Mouse (Mus musculus) cerebellum, adult 2 months (tissue): ENCODE data around the gene Myo7a. TPM values are rescaled to one million over a fixed set of nuclear protein-coding genes. Genes with fewer than 3 reads are reported as not detected.

Experiments
- DNase-seq, 2 experiments: peaks; one replicate each; pipeline ENCODE4 v3.0.0; 2021
- H3K27ac ChIP-seq: fragments of 200-500 bp; 2 replicates; pipeline ENCODE4 v1.5.1; 2012; ENCODE audit warnings: low read length, control low read depth, inconsistent platforms; ENCODE audit not compliant: insufficient read depth
- H3K27me3 ChIP-seq: fragments of 200-500 bp; 2 replicates; pipeline ENCODE4 v1.6.1; 2012; ENCODE audit warnings: inconsistent platforms, mild to moderate bottlenecking, low read length, moderate library complexity; ENCODE audit not compliant: control insufficient read depth, insufficient read depth
- H3K4me1 ChIP-seq: fragments of 200-500 bp; 2 replicates; pipeline ENCODE4 v1.6.1; 2011; ENCODE audit warnings: low read length; ENCODE audit not compliant: control insufficient read depth, insufficient read depth
- H3K4me3 ChIP-seq: fragments of 200-500 bp; replicated peaks from 2 replicates; pipeline ENCODE3; 2011; ENCODE audit warnings: mild to moderate bottlenecking, low read depth, low read length, control low read depth; ENCODE audit not compliant: insufficient read depth
- CTCF ChIP-seq: fragments of 200-500 bp; IDR thresholded peaks from 2 replicates; pipeline ENCODE4 v1.5.1; 2011; ENCODE audit warnings: low read depth, mild to moderate bottlenecking, control low read depth, low read length, moderate library complexity, borderline replicate concordance; ENCODE audit not compliant: insufficient read depth
- POLR2A ChIP-seq: fragments of 200-500 bp; IDR thresholded peaks from 2 replicates; pipeline ENCODE4 v1.6.1; 2011; ENCODE audit warnings: low read length, control low read depth, borderline replicate concordance; ENCODE audit not compliant: insufficient read depth
- WGBS: fragments of 180-500 bp; shearing (Covaris S2); methylation state at CpG from one replicate; pipeline ENCODE4 v1.1.7; 2018; 5-methylcytosine and 5-hydroxymethylcytosine counted together
- polyA plus RNA-seq: library from polyadenylated mRNA; depleted of rRNA; stranded (reverse); fragments of >200 nt; gene quantifications from 2 replicates; pipeline ENCODE4 v1.2.3, GENCODE M21; 2012

Gene Myo7a
- polyA plus RNA-seq, 1 experiment: 19.2 TPM

DNA sequence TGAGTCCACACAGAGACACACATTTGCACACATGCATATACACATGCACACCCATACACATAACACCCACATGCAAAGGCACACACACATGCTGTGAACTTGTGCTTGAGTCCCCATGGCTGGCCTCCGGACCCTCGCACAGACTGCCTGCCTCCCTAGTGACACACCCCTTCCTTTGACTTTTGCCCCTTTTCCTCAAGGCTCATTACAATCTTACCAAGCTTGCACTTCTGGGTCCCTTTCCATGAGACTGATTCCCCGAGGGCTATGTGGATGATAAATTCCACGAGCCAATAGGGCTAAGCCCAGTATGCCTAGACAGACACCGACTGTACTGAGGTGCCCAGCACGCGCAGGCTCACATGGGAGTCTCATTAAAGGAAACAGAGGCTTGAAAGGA is 13.1 kb downstream of the Myo7a start:
- 88% methylated on average over 7 of the region's 7 CpGs for WGBS
- DNase-seq: no peak
- Histone ChIP-seq H3K27ac (no peak overlapping the region), H3K4me3 (no peak overlapping the region), H3K27me3 (no peaks in the 10 kb centered on the region), H3K4me1 (peaks cover 46% of the 10 kb centered on the region)
- TF ChIP-seq POLR2A (no peak), CTCF (no peak)

DNA sequence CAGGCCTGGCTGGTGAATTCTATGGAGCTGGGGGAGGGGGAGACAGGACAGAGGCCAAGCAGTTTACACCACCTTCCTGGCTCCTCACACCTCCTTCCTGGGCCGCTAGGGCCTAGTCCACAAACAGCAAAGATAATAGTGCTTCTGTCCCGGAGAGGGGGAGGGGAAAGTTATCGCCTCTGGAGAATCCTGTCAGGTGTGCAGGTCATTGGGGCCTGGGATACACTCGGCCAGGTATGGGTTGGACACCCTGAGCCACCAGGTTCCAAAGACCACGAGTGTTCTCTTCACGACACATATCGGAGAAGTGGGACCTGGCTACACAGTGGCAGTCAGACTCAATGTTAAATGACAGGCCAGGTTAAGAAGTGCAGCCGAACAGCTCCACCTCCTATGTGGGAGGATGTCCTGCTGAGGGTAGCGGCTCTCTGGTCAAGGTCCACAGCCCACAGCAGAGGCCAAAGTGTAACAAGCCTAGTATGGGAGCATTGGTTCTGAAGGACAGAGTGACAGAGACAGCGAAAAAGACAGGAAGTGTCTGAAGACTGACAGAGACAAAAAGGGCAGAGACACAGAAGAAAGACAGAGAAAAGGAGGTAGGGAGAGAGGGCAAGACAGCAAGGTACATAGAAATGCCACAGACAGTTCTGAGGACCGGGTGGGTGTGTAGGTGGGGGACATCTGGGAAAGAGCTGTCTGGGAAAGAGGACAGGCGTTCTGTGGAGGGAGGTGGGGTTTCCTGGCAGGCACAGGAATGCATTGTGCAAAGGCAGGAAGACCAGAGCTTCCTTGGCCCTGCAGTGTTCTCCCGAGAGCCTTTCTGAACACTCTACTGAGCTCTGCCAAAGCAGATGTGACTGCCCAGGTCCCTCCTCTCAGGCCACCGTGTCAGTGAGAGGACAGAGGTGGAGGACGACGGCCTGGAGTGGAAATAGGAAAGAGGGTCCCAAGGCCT is 14.6 kb downstream of the Myo7a start:
- no peaks in the 10 kb centered on the region for H3K27me3 ChIP-seq
- no peak overlapping the region for H3K4me3 ChIP-seq
- 67% methylated on average over 16 of the region's 16 CpGs for WGBS
- no peak overlapping the region for H3K27ac ChIP-seq
- peaks cover 35% of the 10 kb centered on the region for H3K4me1 ChIP-seq
- TF ChIP-seq POLR2A (no peak), CTCF (no peak)
- DNase-seq: peak in 1 of 2 experiments; percentile 28

DNA sequence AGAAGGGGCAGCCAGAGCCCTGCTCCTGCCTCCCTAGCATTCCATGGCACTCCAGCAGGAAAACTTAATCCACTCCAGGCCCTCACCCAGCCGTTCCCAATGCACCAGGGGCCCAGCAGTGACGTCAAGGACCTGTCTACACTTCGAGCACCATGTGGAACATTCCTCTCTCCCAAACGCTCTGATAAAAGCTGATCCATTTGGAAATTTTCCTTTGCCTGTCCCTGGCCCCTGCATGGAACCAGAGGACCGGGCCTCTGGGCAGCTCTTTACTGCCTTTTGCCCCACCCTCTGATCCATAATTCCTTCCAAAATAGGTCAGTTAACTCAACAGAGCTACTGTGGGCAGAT is 15.4 kb downstream of the Myo7a start:
- H3K4me1 ChIP-seq: peaks cover 28% of the 10 kb centered on the region
- no peak for TF ChIP-seq CTCF
- no peak for TF ChIP-seq POLR2A
- H3K4me3 ChIP-seq: no peak overlapping the region
- WGBS: 69% methylated on average over 5 of the region's 5 CpGs
- 0 out of 2 replicates have a peak overlapping the region, but pooled peaks have one; percentile 6 for H3K27ac ChIP-seq
- no peaks in the 10 kb centered on the region for H3K27me3 ChIP-seq
- DNase-seq: no peak

DNA sequence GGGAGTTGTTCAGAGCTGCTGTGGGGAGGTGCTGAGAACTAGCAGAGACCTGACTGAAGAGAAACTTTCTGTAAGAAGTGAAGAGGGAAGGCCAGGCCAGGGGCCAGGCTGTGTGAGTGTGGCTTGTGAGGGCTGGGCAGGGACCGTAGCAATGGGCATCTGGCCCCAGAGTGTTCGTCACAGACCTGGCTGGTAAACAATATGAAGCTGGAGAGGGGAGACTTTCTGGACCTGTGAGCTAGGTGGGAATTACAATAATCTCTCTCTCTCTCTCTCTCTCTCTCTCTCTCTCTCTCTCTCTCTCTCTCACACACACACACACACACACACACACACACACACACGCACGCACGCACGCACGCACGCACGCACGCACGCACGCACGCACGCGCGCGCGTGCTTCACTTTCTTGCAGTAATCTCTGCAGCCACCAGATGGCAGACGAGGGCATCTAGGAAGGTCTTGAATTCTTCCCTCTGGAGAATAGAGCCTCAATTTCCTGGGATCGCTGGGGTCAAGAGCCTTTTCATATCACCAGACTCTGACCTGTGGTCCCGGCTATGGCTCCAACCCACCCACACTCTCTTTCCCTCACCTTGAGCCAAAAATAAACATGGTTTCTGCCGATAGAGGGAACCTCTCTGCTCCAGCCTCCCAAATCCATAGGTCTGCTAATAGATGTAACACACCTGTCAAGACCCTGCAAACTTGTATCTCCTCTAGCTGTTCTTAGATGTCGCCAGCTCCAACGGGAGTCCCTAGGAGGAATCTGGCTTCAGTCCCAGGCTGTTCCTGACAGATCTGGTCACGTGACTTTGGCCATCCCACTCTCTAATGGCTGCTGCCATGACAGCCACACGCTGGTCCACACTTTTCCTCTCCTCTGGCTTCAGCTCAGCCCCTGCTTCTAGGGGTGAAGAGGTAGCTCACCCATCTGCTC is 16.1 kb downstream of the Myo7a start:
- peaks cover 21% of the 10 kb centered on the region for H3K4me1 ChIP-seq
- H3K4me3 ChIP-seq: peak overlapping the region; percentile 66
- DNase-seq: peak; percentile 81 to 90
- TF ChIP-seq CTCF (peak; percentile 61), POLR2A (no peak)
- WGBS: 3% methylated on average over 26 of the region's 26 CpGs
- H3K27ac ChIP-seq: peak overlapping the region; percentile 83
- H3K27me3 ChIP-seq: no peaks in the 10 kb centered on the region

DNA sequence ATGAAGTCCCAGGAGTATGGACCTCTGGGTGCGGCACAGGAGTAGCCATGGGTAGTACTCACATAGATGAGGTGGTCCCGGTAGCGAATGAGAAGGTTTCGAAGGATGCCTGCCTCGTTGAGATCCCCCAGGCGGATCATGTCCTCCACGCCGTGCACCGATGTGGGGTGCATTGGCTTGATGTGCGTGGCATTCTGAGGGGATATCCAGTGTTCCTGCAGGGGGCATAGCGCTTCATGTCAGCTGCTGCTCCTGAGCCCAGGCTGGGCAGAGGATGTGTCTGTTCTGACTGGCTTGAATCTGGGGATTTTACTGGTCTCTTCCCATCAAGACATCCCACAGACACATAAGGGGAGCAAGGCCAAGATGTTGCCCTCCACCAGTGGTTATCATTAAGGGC is 16.8 kb downstream of the Myo7a start:
- no peak for DNase-seq
- H3K27ac ChIP-seq: no peak overlapping the region
- 93% methylated on average over 11 of the region's 11 CpGs for WGBS

DNA sequence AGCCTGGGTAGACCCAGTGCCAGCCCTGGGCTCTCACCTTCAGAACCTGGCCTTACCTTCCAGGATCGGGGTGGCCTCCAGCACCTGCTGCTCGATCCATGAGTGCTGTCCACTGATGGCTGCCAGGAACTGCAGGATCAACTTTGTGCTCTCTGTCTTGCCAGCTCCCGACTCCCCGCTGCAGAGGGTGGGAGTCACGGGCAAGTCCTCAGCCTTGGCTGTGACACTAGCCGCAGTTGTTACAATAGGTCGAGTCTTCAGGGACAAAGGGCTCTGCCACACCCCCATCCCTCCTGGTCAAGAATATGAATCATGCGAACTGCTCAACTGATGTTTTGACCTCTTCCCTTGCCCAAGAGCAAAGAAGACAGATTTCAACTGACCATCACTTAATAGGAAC is 21.8 kb downstream of the Myo7a start:
- no peak overlapping the region for H3K4me3 ChIP-seq
- H3K4me1 ChIP-seq: peaks cover 3% of the 10 kb centered on the region; the same call in 1 of the 2 replicates
- TF ChIP-seq POLR2A (no peak), CTCF (no peak)
- H3K27me3 ChIP-seq: no peaks in the 10 kb centered on the region
- no peak for DNase-seq
- no peak overlapping the region for H3K27ac ChIP-seq
- WGBS: 79% methylated on average over 8 of the region's 8 CpGs

More for the DNA sequence above, 16.8 kb downstream of the Myo7a start:
- no peaks in the 10 kb centered on the region for H3K27me3 ChIP-seq
- TF ChIP-seq CTCF: no peak
- no peak overlapping the region for H3K4me3 ChIP-seq
- H3K4me1 ChIP-seq: peaks cover 14% of the 10 kb centered on the region; the same call in 1 of the 2 replicates

DNA sequence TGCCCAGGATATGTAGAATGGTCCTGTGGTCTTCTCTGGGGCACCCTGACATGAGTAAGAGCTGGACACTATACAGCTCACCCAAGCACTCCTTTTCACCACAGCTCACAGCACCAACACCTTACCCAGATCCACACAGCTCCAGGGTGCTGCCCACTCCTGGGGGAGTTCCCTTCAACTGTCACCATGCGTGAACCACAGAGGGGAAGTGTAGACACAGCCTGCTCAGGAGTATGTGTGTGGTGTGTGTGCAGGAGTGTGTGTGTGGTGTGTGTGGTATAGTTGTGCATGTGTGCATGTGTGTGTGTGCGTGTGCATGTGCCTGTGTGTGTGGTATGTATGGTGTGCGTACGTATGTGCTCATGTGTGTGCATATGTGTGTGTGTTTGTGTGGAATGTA is 23.5 kb downstream of the Myo7a start:
- DNase-seq: no peak
- no peaks in the 10 kb centered on the region for H3K4me1 ChIP-seq
- TF ChIP-seq CTCF (no peak), POLR2A (no peak)
- 98% methylated on average over 4 of the region's 4 CpGs for WGBS
- H3K4me3 ChIP-seq: no peak overlapping the region
- H3K27ac ChIP-seq: no peak overlapping the region
- no peaks in the 10 kb centered on the region for H3K27me3 ChIP-seq

DNA sequence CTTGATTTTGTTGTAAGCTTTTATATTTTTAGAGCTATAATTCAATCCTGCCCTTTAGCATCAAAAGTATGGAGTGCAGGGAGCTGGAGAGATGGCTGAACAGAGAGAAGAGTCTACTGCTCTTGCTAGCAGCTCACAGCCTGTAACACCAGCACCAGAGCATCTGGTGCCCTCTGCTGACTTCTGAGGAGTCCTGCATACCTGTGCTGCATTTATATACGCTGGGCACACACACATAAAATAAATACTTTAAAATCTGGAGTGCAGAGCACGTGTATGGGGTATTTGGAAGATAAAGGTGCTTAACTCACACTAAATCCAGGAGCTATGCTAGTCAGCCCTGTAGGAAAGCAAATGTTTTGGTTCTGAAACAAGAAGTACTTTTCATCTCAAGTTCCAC is 33.0 kb downstream of the Myo7a start:
- WGBS: 57% methylated on average over 2 of the region's 2 CpGs
- Histone ChIP-seq H3K4me3 (no peak overlapping the region), H3K27me3 (no peaks in the 10 kb centered on the region), H3K4me1 (no peaks in the 10 kb centered on the region), H3K27ac (no peak overlapping the region)
- TF ChIP-seq CTCF (peak; percentile 42; the same call in 1 of the 2 replicates), POLR2A (no peak)
- no peak for DNase-seq
